Mouse (Mus musculus) embryonic facial prominence, embryonic 14.5 days (tissue): Measurements from ENCODE around the gene Fam110a. TPM values are rescaled to one million over a fixed set of nuclear protein-coding genes. Genes with fewer than 3 reads are reported as not detected.
"Not testable (repeated sequence)": the region's sequence is repeated elsewhere in the genome, so short reads cannot be mapped to it uniquely, and the experiment has no call there.

Experiments used
- ATAC-seq: fragments of 200-750 bp; cut with Nextera tagmentation; 2 replicates; pipeline ENCODE4 v1.8.0; 2017; ENCODE audit warnings: low read depth, moderate number of reproducible peaks, moderate TSS enrichment
- DNase-seq: peaks from one replicate; pipeline ENCODE4 v3.0.0-alpha.2; 2015; ENCODE audit warnings: low spot score
- H3K27ac ChIP-seq: fragments of 300-500 bp; sonication (generic); replicated peaks from 2 replicates; pipeline ENCODE4 v1.5.1; 2014; ENCODE audit warnings: low read depth, mild to moderate bottlenecking, low read length, moderate library complexity
- H3K27me3 ChIP-seq: fragments of 300-500 bp; sonication (generic); replicated peaks from 2 replicates; pipeline ENCODE4 v1.6.1; 2014; ENCODE audit warnings: low read length; ENCODE audit not compliant: control insufficient read depth, insufficient read depth
- H3K36me3 ChIP-seq: fragments of 300-500 bp; sonication (generic); 2 replicates; pipeline ENCODE4 v1.6.1; 2014; ENCODE audit warnings: low read length, mixed read lengths; ENCODE audit not compliant: control insufficient read depth, insufficient read depth
- H3K4me1 ChIP-seq: fragments of 300-500 bp; sonication (generic); 2 replicates; pipeline ENCODE4 v1.6.1; 2014; ENCODE audit warnings: antibody characterized with exemption, low read length; ENCODE audit not compliant: control insufficient read depth, insufficient read depth
- H3K4me2 ChIP-seq: fragments of 300-500 bp; sonication (generic); 2 replicates; pipeline ENCODE4 v1.6.1; 2014; ENCODE audit warnings: low read depth, mild to moderate bottlenecking, low read length, moderate library complexity, mixed read lengths
- H3K4me3 ChIP-seq: fragments of 300-500 bp; sonication (generic); 2 replicates; pipeline ENCODE4 v1.5.1; 2014; ENCODE audit warnings: low read depth, mild to moderate bottlenecking, low read length
- H3K9ac ChIP-seq: fragments of 300-500 bp; sonication (generic); 2 replicates; pipeline ENCODE4 v1.6.1; 2014; ENCODE audit warnings: low read depth, mild to moderate bottlenecking, low read length, moderate library complexity, mixed read lengths
- H3K9me3 ChIP-seq: fragments of 300-500 bp; sonication (generic); 2 replicates; pipeline ENCODE4 v1.6.1; 2016; ENCODE audit warnings: low read length; ENCODE audit not compliant: control insufficient read depth
- WGBS: fragments of 180-500 bp; shearing (Covaris S2); extraction: QIAGEN DNeasy Blood & Tissue Kit; methylation state at CpG from one replicate; pipeline ENCODE4 v1.1.7; 2014; 5-methylcytosine and 5-hydroxymethylcytosine counted together
- polyA plus RNA-seq: library from polyadenylated mRNA; unstranded; fragments of >200 nt; fragmentation: Nextera tagmentation; extraction: Ambion mirVana; gene quantifications from 2 replicates; pipeline ENCODE4 v1.2.1, GENCODE M21; 2014

The Fam110a gene
- polyA plus RNA-seq, 1 experiment from 2014 or later, result 18.8 TPM

GRCm38 (mm10) chr2:151999669-152000290 lies 19.8 kb upstream of the Fam110a start:
- no peak overlapping the region for H3K27ac ChIP-seq
- H3K36me3 ChIP-seq, result no peaks in the 10 kb centered on the region
- H3K4me3 ChIP-seq, result no peak overlapping the region
- ATAC-seq, result no peak
- H3K4me1 ChIP-seq, result peaks cover 5% of the 10 kb centered on the region; the same call in 1 of the 2 replicates
- H3K4me2 ChIP-seq, result no peak overlapping the region
- DNase-seq, result no peak
- H3K27me3 ChIP-seq, result peaks cover 37% of the 10 kb centered on the region
- H3K9ac ChIP-seq, result no peak overlapping the region
- 5% methylated on average over 20 of the region's 20 CpGs for WGBS
- H3K9me3 ChIP-seq, result no peaks in the 10 kb centered on the region

DNA sequence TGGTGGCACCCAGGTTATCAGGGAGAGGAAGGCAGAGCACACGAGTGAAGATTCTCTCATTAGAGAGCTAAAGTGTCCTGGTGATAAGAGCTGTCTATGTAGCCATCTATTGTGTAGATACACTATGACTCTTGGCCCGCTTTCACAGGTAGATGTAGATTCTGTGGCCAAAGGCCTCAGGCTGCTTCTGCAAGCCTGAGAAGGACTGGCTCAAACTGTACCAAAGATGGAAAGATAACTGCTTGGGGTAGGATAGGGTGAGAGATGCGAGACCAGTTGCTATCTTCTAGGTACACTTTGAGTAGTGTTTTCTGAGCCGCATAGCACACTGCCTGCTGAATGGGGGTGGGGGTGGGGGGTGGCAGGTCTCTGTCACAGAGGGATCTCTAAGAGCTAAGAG lies 18.9 kb upstream of the Fam110a start:
- ATAC-seq, result no peak
- DNase-seq, result no peak
- no peak overlapping the region for H3K4me2 ChIP-seq
- peaks cover 5% of the 10 kb centered on the region; the same call in 1 of the 2 replicates for H3K4me1 ChIP-seq
- no peak overlapping the region for H3K9ac ChIP-seq
- peaks cover 37% of the 10 kb centered on the region for H3K27me3 ChIP-seq
- WGBS, result 68% methylated on average over 4 of the region's 4 CpGs
- H3K9me3 ChIP-seq, result no peaks in the 10 kb centered on the region
- no peak overlapping the region for H3K27ac ChIP-seq
- H3K36me3 ChIP-seq, result no peaks in the 10 kb centered on the region
- H3K4me3 ChIP-seq, result no peak overlapping the region

DNA sequence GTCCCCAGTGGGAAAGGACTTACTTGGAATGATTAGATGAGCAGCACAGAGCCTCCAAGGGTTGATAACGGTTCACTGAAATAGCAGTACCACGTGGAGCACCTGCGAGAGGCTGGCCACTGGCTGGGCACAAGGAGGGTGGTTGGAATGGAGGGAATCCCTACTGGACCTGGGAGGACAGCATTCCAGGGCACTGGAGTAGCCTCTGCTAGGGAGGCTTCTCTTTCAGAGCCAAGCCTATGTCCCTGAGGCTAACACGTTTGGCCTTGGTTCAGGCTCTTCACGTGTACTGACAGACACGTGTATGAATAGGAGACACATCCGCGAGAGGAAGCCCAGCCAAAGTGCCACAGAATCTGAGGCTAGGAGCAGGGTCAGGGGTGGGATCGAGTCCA lies 18.5 kb upstream of the Fam110a start:
- Histone ChIP-seq H3K27ac (no peak overlapping the region), H3K4me2 (no peak overlapping the region), H3K4me3 (no peak overlapping the region), H3K27me3 (peaks cover 37% of the 10 kb centered on the region), H3K4me1 (peaks cover 5% of the 10 kb centered on the region; the same call in 1 of the 2 replicates), H3K9ac (no peak overlapping the region), H3K9me3 (no peaks in the 10 kb centered on the region), H3K36me3 (no peaks in the 10 kb centered on the region)
- WGBS, result 62% methylated on average over 9 of the region's 9 CpGs
- no peak for DNase-seq
- ATAC-seq, result no peak

DNA sequence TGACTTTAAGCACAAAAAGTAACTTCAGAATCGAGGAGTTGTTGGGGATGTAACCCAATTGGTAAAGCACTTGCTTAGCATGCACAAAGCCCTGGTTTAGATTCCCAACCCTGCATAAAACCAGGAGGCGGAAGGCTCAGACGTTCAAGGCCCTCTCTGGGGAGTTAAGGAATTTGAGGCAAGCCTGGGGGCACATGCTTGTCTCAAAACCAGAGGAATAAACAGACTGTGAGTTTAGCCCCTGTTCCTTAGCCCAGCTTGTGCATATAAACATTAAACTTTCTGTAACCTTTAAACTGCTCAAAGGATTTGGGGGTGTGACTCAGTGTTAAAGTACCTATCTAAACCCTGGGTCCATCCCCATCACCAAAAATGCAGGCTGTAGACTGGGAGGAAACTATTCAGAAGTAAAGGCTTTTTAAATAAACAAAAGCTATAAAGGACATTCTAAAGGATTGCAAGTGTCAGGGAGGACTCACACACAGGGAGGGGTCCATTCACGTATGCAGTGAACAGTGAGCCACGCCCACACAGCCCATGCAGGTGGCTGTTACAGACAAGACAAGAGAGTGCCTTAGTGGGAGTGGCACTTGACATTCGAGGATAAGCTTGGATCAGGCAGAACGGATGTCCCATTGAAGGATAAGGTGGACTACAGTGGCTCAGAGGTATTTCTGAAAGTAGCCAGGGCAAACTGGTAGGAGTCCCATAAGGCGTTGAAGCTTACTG lies 17.9 kb upstream of the Fam110a start:
- Histone ChIP-seq H3K9ac (no peak overlapping the region), H3K9me3 (no peaks in the 10 kb centered on the region), H3K4me1 (peaks cover 5% of the 10 kb centered on the region; the same call in 1 of the 2 replicates), H3K27ac (no peak overlapping the region), H3K27me3 (peaks cover 37% of the 10 kb centered on the region), H3K4me3 (no peak overlapping the region), H3K4me2 (no peak overlapping the region), H3K36me3 (no peaks in the 10 kb centered on the region)
- ATAC-seq, result no peak
- 37% methylated on average over 8 of the region's 8 CpGs for WGBS
- DNase-seq, result no peak

GRCm38 (mm10) chr2:151997190-151997575 lies 17.2 kb upstream of the Fam110a start:
- H3K27ac ChIP-seq, ATAC-seq, H3K36me3 ChIP-seq, H3K9me3 ChIP-seq, H3K4me1 ChIP-seq, H3K4me3 ChIP-seq, H3K9ac ChIP-seq, H3K4me2 ChIP-seq, DNase-seq: not testable (repeated sequence)
- WGBS, result 56% methylated on average over 2 of the region's 2 CpGs
- peaks cover 37% of the 10 kb centered on the region for H3K27me3 ChIP-seq

DNA sequence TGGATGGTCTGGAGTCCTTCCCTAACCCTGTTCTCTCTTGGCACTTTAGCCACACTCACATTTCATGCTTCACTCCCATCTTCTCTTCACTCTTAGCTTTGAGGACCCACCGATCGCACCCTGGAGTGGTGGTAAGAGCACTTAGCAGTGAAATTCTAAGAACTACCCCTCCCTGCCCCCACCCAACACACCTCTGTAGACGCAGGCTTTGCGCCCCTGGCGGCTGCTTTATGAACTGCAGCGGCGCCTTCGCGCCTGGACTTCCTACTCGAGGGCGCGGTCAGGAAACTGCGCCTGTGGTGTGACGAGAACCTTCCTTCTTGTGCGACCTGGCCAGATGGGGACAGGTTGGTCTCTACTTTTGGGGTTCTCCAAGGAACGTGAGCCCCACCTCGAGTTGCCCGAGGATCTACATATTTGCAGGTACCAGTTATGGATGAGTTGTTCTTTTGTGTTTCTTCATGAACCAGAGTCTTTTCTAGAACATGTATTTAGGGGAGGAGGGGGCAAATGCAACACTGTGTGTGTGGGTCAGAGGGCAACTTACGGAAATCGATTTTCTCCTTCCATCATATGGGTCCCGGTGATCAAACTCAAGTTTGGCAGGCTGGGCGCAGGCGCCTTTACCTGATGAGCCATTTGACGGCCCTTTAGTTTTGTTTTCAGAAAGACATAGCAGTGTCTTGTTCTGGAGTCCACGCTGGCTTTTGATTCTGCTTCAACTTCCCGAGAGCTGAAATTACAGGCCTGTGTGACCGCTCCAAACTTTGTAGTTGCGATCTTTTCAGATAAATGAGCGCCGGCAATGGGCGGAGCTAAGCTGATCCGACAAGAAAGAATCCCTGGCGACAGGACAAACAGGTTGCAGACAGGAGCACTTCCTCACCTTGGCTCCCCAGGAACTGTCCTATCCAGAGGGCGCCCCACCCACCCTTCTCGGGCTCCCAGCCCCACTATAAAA lies 16.5 kb upstream of the Fam110a start, which contains the start of gene Slc52a3:
Slc52a3 (plus strand) TSS at position 283 of the 961 bp plus-strand sequence.
- 10% methylated on average over 35 of the region's 35 CpGs for WGBS
- no peak within 1 kb of the TSS for H3K27ac ChIP-seq
- H3K9ac ChIP-seq, result no peak within 1 kb of the TSS
- peak within 1 kb of the TSS; percentile 42 for H3K4me2 ChIP-seq
- no peaks in the 10 kb centered on the region for H3K36me3 ChIP-seq
- H3K4me3 ChIP-seq, result peak within 1 kb of the TSS; percentile 16
- H3K9me3 ChIP-seq, result no peaks in the 10 kb centered on the region
- H3K4me1 ChIP-seq, result peaks cover 5% of the 10 kb centered on the region; the same call in 1 of the 2 replicates
- peak; percentile 76 for DNase-seq
- peaks cover 37% of the 10 kb centered on the region for H3K27me3 ChIP-seq
- ATAC-seq, result peak; percentile 60

DNA sequence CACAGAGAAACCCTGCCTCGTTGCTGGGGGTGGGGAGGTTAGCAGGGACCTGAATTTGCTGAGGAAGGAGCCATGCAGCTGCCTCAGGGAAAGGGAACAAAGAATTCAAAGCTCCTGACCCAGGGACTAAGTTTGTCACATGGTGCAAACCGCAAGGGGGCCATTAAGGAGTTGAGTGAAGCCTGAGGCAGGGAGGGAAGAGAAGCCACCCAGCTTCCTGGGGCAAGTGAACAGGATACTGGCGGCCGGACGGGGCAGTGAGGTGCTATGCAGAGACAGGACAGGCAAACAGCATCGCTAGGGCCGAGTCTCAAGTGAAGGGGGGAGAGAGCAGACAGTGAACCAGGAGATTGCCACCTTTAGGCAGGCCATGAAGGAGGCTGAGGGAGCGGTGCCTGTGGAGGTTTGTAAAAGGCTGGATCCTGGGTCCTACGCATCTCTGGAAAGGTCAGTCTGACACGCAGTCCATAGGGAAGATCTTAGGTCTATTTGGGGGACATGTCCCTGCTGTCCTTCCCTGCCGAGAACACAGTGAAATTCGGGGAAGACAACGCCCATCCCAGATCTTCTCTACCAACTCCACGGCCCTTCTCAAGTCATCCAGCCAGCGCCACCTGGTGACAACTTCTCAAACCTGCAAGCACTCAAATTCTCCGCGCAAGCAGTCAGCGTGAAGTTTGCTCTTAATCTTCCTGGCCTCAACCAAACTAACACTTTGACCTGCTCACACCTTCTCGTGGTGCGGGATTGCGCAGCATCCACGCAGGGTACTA lies 14.5 kb upstream of the Fam110a start:
- peak overlapping the region; percentile 49 for H3K4me2 ChIP-seq
- peaks cover 5% of the 10 kb centered on the region; the same call in 1 of the 2 replicates for H3K4me1 ChIP-seq
- ATAC-seq (peak; percentile 20; the same call in 1 of the 2 replicates), DNase-seq (peak; percentile 81)
- no peak overlapping the region for H3K9ac ChIP-seq
- WGBS, result 7% methylated on average over 22 of the region's 22 CpGs
- 0 out of 2 replicates have a peak overlapping the region, but pooled peaks have one; percentile 7 for H3K4me3 ChIP-seq
- H3K27ac ChIP-seq, result no peak overlapping the region
- no peaks in the 10 kb centered on the region for H3K36me3 ChIP-seq
- H3K27me3 ChIP-seq, result peaks cover 30% of the 10 kb centered on the region
- no peaks in the 10 kb centered on the region for H3K9me3 ChIP-seq
